Mouse (Mus musculus) forebrain, embryonic 11.5 days (tissue): ENCODE results near the gene Prox2. TPM values are rescaled to one million over a fixed set of nuclear protein-coding genes. Genes with fewer than 3 reads are reported as not detected.
"Not testable (repeated sequence)": the region's sequence is repeated elsewhere in the genome, so short reads cannot be mapped to it uniquely, and the experiment has no call there.

Experiments used
- ATAC-seq: fragments of 200-750 bp; cut with Nextera tagmentation; replicated peaks from 2 replicates; pipeline ENCODE4 v1.8.0; 2017; ENCODE audit warnings: moderate TSS enrichment; ENCODE audit not compliant: low FRiP score
- DNase-seq: peaks from one replicate; pipeline ENCODE4 v3.0.0-alpha.2; 2017; ENCODE audit warnings: low spot score
- H3K27ac ChIP-seq: fragments of 300-500 bp; sonication (generic); 2 replicates; pipeline ENCODE4 v1.5.1; 2014; ENCODE audit warnings: low read depth, low read length
- H3K27me3 ChIP-seq: fragments of 300-500 bp; sonication (generic); 2 replicates; pipeline ENCODE4 v1.6.1; 2014; ENCODE audit warnings: mild to moderate bottlenecking, low read length, mixed read lengths; ENCODE audit not compliant: control insufficient read depth, insufficient read depth
- H3K36me3 ChIP-seq: fragments of 300-500 bp; sonication (generic); 2 replicates; pipeline ENCODE4 v1.6.1; 2014; ENCODE audit warnings: mild to moderate bottlenecking, low read length, moderate library complexity, mixed read lengths; ENCODE audit not compliant: control insufficient read depth, insufficient read depth
- H3K4me1 ChIP-seq: fragments of 300-500 bp; sonication (generic); replicated peaks from 2 replicates; pipeline ENCODE4 v1.6.1; 2014; ENCODE audit warnings: low read length, mixed read lengths; ENCODE audit not compliant: control insufficient read depth, insufficient read depth
- H3K4me2 ChIP-seq: fragments of 300-500 bp; sonication (generic); 2 replicates; pipeline ENCODE4 v1.6.1; 2014; ENCODE audit warnings: low read depth, mild to moderate bottlenecking, low read length, moderate library complexity, mixed read lengths; ENCODE audit not compliant: severe bottlenecking
- H3K4me3 ChIP-seq: fragments of 300-500 bp; sonication (generic); 2 replicates; pipeline ENCODE4 v1.5.1; 2014; ENCODE audit warnings: low read depth, low read length
- H3K9ac ChIP-seq: fragments of 300-500 bp; sonication (generic); 2 replicates; pipeline ENCODE4 v1.6.1; 2014; ENCODE audit warnings: low read length
- H3K9me3 ChIP-seq: fragments of 300-500 bp; sonication (generic); 2 replicates; pipeline ENCODE4 v1.6.1; 2016; ENCODE audit warnings: low read length, mixed read lengths; ENCODE audit not compliant: control insufficient read depth
- WGBS: fragments of 180-500 bp; shearing (Covaris S2); extraction: QIAGEN DNeasy Blood & Tissue Kit; methylation state at CpG from one replicate; pipeline ENCODE4 v1.1.7; 2014; 5-methylcytosine and 5-hydroxymethylcytosine counted together
- polyA plus RNA-seq: library from polyadenylated mRNA; unstranded; fragments of >200 nt; fragmentation: Nextera tagmentation; extraction: Ambion mirVana; gene quantifications from 2 replicates; pipeline ENCODE4 v1.2.1, GENCODE M21; 2014

Prox2 gene
- polyA plus RNA-seq, 1 experiment from 2014 or later, result 3.5 TPM

- no peak overlapping the region for H3K27ac ChIP-seq
- H3K4me1 ChIP-seq, result no peaks in the 10 kb centered on the region
- no peak overlapping the region for H3K9ac ChIP-seq
- no peak for ATAC-seq
- no peaks in the 10 kb centered on the region for H3K9me3 ChIP-seq
- no peak overlapping the region for H3K4me3 ChIP-seq
- no peaks in the 10 kb centered on the region for H3K36me3 ChIP-seq
- no peak overlapping the region for H3K4me2 ChIP-seq
- no peak for DNase-seq
- peaks cover 7% of the 10 kb centered on the region for H3K27me3 ChIP-seq
- 74% methylated on average over 9 of the region's 9 CpGs for WGBS
These were observed 36.3 kb upstream of the Prox2 start for GRCm38 (mm10) chr12:85146881-85147280.

GRCm38 (mm10) chr12:85146355-85146754 is 35.8 kb upstream of the Prox2 start:
- no peak for DNase-seq
- no peak overlapping the region for H3K9ac ChIP-seq
- no peaks in the 10 kb centered on the region for H3K36me3 ChIP-seq
- H3K9me3 ChIP-seq, result no peaks in the 10 kb centered on the region
- H3K4me1 ChIP-seq, result no peaks in the 10 kb centered on the region
- no peak for ATAC-seq
- no peak overlapping the region for H3K4me2 ChIP-seq
- H3K27ac ChIP-seq, result no peak overlapping the region
- peaks cover 7% of the 10 kb centered on the region for H3K27me3 ChIP-seq
- H3K4me3 ChIP-seq, result no peak overlapping the region
- WGBS, result 36% methylated on average over 10 of the region's 11 CpGs

- 80% methylated on average over 9 of the region's 9 CpGs for WGBS
- H3K27ac ChIP-seq, result no peak overlapping the region
These were observed 35.1 kb upstream of the Prox2 start for GRCm38 (mm10) chr12:85145630-85146029.

GRCm38 (mm10) chr12:85144821-85145220 is 34.3 kb upstream of the Prox2 start:
- whole genome bisulfite sequencing, result 95% methylated on average over 4 of the region's 4 CpGs
- ATAC-seq (no peak), DNase-seq (no peak)
- H3K4me2 ChIP-seq, result no peak overlapping the region
- no peaks in the 10 kb centered on the region for H3K4me1 ChIP-seq
- H3K36me3 ChIP-seq, result no peaks in the 10 kb centered on the region
- H3K9ac ChIP-seq, result no peak overlapping the region
- H3K9me3 ChIP-seq, result no peaks in the 10 kb centered on the region
- H3K27me3 ChIP-seq, result no peaks in the 10 kb centered on the region
- no peak overlapping the region for H3K4me3 ChIP-seq
- H3K27ac ChIP-seq, result no peak overlapping the region

More at GRCm38 (mm10) chr12:85145630-85146029, 35.1 kb upstream of the Prox2 start:
- Histone ChIP-seq H3K9ac (no peak overlapping the region), H3K4me3 (no peak overlapping the region), H3K36me3 (no peaks in the 10 kb centered on the region), H3K9me3 (no peaks in the 10 kb centered on the region), H3K4me1 (no peaks in the 10 kb centered on the region), H3K4me2 (no peak overlapping the region), H3K27me3 (peaks cover 4% of the 10 kb centered on the region)
- ATAC-seq (no peak), DNase-seq (no peak)

GRCm38 (mm10) chr12:85144276-85144675 is 33.7 kb upstream of the Prox2 start:
- WGBS, result 66% methylated on average over 2 of the region's 2 CpGs
- DNase-seq, H3K9me3 ChIP-seq, ATAC-seq, H3K27me3 ChIP-seq, H3K36me3 ChIP-seq, H3K9ac ChIP-seq, H3K4me1 ChIP-seq, H3K4me3 ChIP-seq, H3K4me2 ChIP-seq, H3K27ac ChIP-seq: not testable (repeated sequence)

- no peaks in the 10 kb centered on the region for H3K36me3 ChIP-seq
- no peak overlapping the region for H3K4me3 ChIP-seq
- whole genome bisulfite sequencing, result 18% methylated on average over 4 of the region's 4 CpGs
These were observed 32.2 kb upstream of the Prox2 start for GRCm38 (mm10) chr12:85142803-85143202.

GRCm38 (mm10) chr12:85141096-85141495 is 30.5 kb upstream of the Prox2 start:
- H3K9me3 ChIP-seq, result no peaks in the 10 kb centered on the region
- no peaks in the 10 kb centered on the region for H3K27me3 ChIP-seq
- DNase-seq (no peak), ATAC-seq (no peak)
- no peak overlapping the region for H3K27ac ChIP-seq
- no peak overlapping the region for H3K4me3 ChIP-seq
- no peaks in the 10 kb centered on the region for H3K4me1 ChIP-seq
- no peak overlapping the region for H3K4me2 ChIP-seq
- 85% methylated on average over 6 of the region's 6 CpGs for WGBS
- no peak overlapping the region for H3K9ac ChIP-seq
- H3K36me3 ChIP-seq, result no peaks in the 10 kb centered on the region

More at GRCm38 (mm10) chr12:85142803-85143202, 32.2 kb upstream of the Prox2 start:
- no peak overlapping the region for H3K9ac ChIP-seq
- H3K9me3 ChIP-seq, result no peaks in the 10 kb centered on the region
- H3K27ac ChIP-seq, result no peak overlapping the region
- H3K4me2 ChIP-seq, result no peak overlapping the region
- peak; percentile 70; the same call in 1 of the 2 replicates for ATAC-seq
- H3K4me1 ChIP-seq, result no peaks in the 10 kb centered on the region
- no peaks in the 10 kb centered on the region for H3K27me3 ChIP-seq
- peak; percentile 90 for DNase-seq

- no peak for DNase-seq
- 43% methylated on average over 18 of the region's 18 CpGs for WGBS
- H3K4me1 ChIP-seq, result no peaks in the 10 kb centered on the region
- no peak for ATAC-seq
- H3K4me2 ChIP-seq, result no peak overlapping the region
- H3K9ac ChIP-seq, result no peak overlapping the region
- H3K27ac ChIP-seq, result no peak overlapping the region
- H3K27me3 ChIP-seq, result no peaks in the 10 kb centered on the region
- H3K9me3 ChIP-seq, result no peaks in the 10 kb centered on the region
- H3K4me3 ChIP-seq, result no peak overlapping the region
- H3K36me3 ChIP-seq, result no peaks in the 10 kb centered on the region
These were observed 29.6 kb upstream of the Prox2 start for GRCm38 (mm10) chr12:85140036-85140701.

- H3K4me2 ChIP-seq, result no peak overlapping the region
- WGBS, result 77% methylated on average over 4 of the region's 4 CpGs
- H3K36me3 ChIP-seq, result peaks cover 8% of the 10 kb centered on the region; the same call in 1 of the 2 replicates
- H3K27me3 ChIP-seq, result no peaks in the 10 kb centered on the region
- no peak overlapping the region for H3K4me3 ChIP-seq
- ATAC-seq (no peak), DNase-seq (no peak)
- H3K4me1 ChIP-seq, result no peaks in the 10 kb centered on the region
- no peak overlapping the region for H3K27ac ChIP-seq
- H3K9ac ChIP-seq, result no peak overlapping the region
- no peaks in the 10 kb centered on the region for H3K9me3 ChIP-seq
These were observed 26.1 kb upstream of the Prox2 start for GRCm38 (mm10) chr12:85136627-85137026.
